Mouse (Mus musculus) urinary bladder, postnatal 36 days (tissue): ENCODE results near the gene Gm6526.
"Not testable (repeated sequence)": the region's sequence is repeated elsewhere in the genome, so short reads cannot be mapped to it uniquely, and the experiment has no call there.

Source experiments
- DNase-seq, 2 experiments: peaks; one replicate each; pipeline ENCODE4 v3.0.0; 2022; ENCODE audit warnings: low spot score in 2 of 2, mixed read lengths in 1 of 2

Gm6526 gene

GRCm38 (mm10) chr14:43747566-43747965, at the start of gene Gm6526:
Gm6526 (plus strand) TSS chr14:43747866.
- not testable (repeated sequence) for DNase-seq

DNA sequence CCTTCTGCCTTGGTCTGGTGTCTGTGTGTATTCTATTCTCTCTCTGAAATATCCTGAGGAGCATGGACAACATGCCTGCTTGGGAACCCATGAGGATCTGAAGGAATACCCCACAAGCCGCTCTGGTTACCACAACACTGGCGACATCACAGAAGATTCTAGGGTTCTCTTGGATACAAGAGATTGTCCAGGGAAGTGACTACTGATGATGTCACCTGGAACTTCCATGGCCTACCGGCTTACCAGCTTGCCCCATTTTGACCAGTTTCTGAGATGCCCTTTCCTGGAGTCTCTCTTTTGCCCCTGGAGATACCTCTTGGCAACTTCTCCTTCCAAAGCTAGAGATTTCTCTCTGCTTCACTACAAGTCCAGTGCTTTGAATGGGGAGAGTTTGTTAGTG, 20.3 kb upstream of the Gm6526 start, which contains the start of gene Gm16506:
Gm16506 (minus strand) TSS at position 101 of the 400 bp plus-strand sequence.
- not testable (repeated sequence) for DNase-seq

GRCm38 (mm10) chr14:43784645-43785044, 37.0 kb downstream of the Gm6526 start, which contains the start of gene Gm8180:
Gm8180 (minus strand) TSS chr14:43784745.
- DNase-seq, result not testable (repeated sequence)

GRCm38 (mm10) chr14:43793811-43794210, 46.1 kb downstream of the Gm6526 start:
- not testable (repeated sequence) for DNase-seq

DNA sequence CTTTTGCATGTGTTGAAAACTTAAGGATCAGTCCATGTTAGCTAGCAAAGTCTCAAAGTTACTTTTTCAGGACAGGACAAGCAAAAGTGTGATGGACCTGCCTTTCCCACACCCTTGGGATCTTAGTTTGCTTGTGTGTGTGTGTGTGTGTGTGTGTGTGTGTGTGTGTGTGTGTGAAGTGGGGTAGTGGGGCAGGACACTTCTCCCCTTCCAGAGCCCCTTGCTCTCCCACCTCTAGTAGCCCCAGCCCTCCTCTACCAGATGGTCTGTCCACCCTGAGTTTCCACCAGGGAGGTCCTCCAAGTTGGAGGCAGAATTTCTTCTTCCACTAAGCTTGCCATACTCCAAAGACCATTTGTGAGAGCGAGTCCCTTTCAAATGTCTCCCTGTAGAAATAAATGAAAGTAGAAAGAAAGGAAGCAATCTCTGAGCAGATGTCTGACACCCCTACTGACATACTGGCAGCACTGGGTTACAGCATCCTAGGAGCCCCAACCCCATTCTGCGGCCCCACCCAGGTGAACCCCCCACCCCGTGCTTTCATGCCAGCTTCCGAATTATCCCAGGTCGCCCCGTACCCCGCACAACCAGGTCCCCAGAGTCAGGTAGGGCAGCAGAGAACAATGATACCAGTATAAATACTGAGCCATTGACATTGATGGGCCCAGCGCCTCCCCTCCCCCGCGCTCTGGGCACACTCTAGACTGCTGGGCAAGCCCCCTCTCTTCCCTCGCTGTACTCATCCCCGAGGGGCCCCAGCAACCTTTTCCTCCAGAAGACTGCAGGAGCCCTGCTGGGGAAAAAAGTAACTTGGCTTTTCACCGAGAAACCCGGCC, 48.6 kb downstream of the Gm6526 start:
- DNase-seq, result no peak

GRCm38 (mm10) chr14:43796905-43797470, 49.3 kb downstream of the Gm6526 start:
- DNase-seq, result not testable (repeated sequence)

DNA sequence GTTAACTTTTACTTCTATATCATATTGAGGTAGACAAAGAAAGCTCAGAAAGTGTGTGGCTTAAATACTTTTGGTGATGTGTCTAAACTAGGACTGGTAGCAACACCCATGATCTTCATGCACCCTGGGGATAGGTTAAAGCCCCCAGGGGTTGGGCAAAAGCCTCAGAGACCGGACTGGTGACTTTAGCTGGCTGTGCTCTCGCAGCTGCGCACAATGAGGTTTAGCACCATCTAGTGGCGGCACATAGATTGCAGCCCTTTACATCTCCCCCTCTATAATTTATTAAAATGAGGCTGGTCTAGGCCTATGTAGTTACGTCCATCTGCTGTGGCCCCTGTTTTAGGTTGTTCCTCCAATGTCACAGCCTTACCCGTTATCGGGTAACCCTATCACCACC, 56.8 kb downstream of the Gm6526 start:
- DNase-seq, result not testable (repeated sequence)
